Mouse (Mus musculus): ENCODE measurements around the gene Dnaaf1. TPM values are rescaled to one million over a fixed set of nuclear protein-coding genes. Genes with fewer than 3 reads are reported as not detected.

Gene Dnaaf1
- polyA plus RNA-seq, 1 experiment from 2014 or later: 0.39 TPM

DNA sequence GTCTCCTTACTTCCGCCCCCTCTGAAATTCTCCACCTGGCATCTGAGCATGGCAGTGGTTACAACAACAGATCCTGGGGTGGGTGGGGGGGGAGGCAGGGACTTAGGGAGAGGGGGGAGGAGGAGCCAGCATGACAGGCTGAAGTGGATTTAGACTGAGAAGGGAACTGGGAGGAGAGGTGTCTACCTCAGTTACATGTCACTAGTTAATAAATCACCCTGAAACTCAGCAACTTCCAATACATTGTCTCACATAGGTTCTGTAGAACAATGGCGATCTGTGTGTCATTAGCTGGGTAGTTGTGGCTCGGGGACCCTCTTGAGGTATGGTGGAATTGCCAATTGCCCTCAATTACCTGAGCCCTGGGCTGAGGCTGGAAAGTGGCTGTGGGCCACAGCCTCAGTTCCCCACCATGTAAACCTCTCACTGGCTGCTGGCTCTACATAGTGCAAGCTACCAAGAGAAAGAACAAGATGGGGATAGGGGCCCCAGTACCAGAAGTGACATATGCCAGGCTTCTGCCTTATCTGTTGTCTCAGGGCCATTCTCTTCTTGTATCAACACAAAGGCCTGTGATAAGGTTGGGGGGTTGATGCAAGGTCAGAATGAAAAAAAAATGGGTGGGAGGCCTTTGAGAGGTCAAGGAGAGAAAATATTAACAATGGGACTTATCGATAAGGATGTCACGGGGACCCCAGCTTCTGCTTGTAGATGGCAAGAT, 5.6 kb downstream of the Dnaaf1 start:
- no peaks in the 10 kb centered on the region for H3K4me1 ChIP-seq (ENCODE audit: control insufficient read depth, insufficient read depth, low read length)
- no peak overlapping the region for H3K27ac ChIP-seq (ENCODE audit: low read depth, low read length)
- H3K36me3 ChIP-seq (ENCODE audit: control insufficient read depth, insufficient read depth, low read length): no peaks in the 10 kb centered on the region
- ATAC-seq: no peak
- no peak overlapping the region for H3K4me2 ChIP-seq (ENCODE audit: low read length)
- no peaks in the 10 kb centered on the region for H3K9me3 ChIP-seq (replicated peaks; ENCODE audit: control insufficient read depth, low read length)
- DNase-seq (ENCODE audit: low spot score): no peak
- H3K9ac ChIP-seq (ENCODE audit: low read length): no peak overlapping the region
- no peak overlapping the region for H3K4me3 ChIP-seq (ENCODE audit: low read depth, low read length)
- H3K27me3 ChIP-seq (replicated peaks; ENCODE audit: control insufficient read depth, insufficient read depth, low read length): 0 out of 2 replicates have a peak, but pooled peaks cover 5% of the 10 kb centered on the region
- 90% methylated on average over 5 of the region's 5 CpGs for WGBS

DNA sequence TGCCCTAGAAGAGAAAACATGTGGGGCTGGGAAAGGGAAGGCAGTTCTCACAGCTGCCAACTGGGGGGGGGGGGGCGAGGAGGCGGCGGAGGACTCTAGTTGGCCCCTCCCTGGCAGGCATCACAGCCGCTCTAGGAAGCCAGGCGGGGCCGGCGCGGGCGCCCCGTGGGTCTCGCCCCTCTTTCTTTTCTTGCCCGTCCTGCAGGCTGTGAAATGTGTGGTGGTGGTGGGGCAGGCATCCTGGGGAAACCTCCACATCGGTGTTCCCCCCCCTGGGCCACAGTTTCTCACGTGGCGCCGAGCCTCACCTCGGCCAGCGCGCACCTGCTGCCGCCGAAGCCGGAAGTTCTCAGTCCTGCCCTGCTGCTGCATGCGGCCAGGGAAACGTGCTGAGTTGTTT, 10.9 kb downstream of the Dnaaf1 start:
- peak overlapping the region; percentile 44 for H3K4me2 ChIP-seq (ENCODE audit: low read length)
- DNase-seq (ENCODE audit: low spot score) (no peak), ATAC-seq (no peak)
- no peaks in the 10 kb centered on the region for H3K36me3 ChIP-seq (ENCODE audit: control insufficient read depth, insufficient read depth, low read length)
- H3K4me3 ChIP-seq (ENCODE audit: low read depth, low read length): peak overlapping the region; percentile 17
- H3K27ac ChIP-seq (ENCODE audit: low read depth, low read length): no peak overlapping the region
- no peaks in the 10 kb centered on the region for H3K9me3 ChIP-seq (replicated peaks; ENCODE audit: control insufficient read depth, low read length)
- no peaks in the 10 kb centered on the region for H3K4me1 ChIP-seq (ENCODE audit: control insufficient read depth, insufficient read depth, low read length)
- H3K27me3 ChIP-seq (replicated peaks; ENCODE audit: control insufficient read depth, insufficient read depth, low read length): no peaks in the 10 kb centered on the region
- WGBS: 17% methylated on average over 21 of the region's 24 CpGs
- H3K9ac ChIP-seq (ENCODE audit: low read length): peak overlapping the region; percentile 45; the same call in 1 of the 2 replicates

GRCm38 (mm10) chr8:119588321-119588720, 13.3 kb downstream of the Dnaaf1 start:
- no peak for ATAC-seq
- H3K4me1 ChIP-seq (ENCODE audit: control insufficient read depth, insufficient read depth, low read length): no peaks in the 10 kb centered on the region
- no peak overlapping the region for H3K4me2 ChIP-seq (ENCODE audit: low read length)
- no peak overlapping the region for H3K4me3 ChIP-seq (ENCODE audit: low read depth, low read length)
- no peaks in the 10 kb centered on the region for H3K9me3 ChIP-seq (replicated peaks; ENCODE audit: control insufficient read depth, low read length)
- H3K27ac ChIP-seq (ENCODE audit: low read depth, low read length): no peak overlapping the region
- no peak for DNase-seq (ENCODE audit: low spot score)
- no peaks in the 10 kb centered on the region for H3K27me3 ChIP-seq (replicated peaks; ENCODE audit: control insufficient read depth, insufficient read depth, low read length)
- no peaks in the 10 kb centered on the region for H3K36me3 ChIP-seq (ENCODE audit: control insufficient read depth, insufficient read depth, low read length)
- 67% methylated on average over 4 of the region's 4 CpGs for WGBS
- no peak overlapping the region for H3K9ac ChIP-seq (ENCODE audit: low read length)

GRCm38 (mm10) chr8:119588844-119589243, 13.8 kb downstream of the Dnaaf1 start:
- no peak overlapping the region for H3K27ac ChIP-seq (ENCODE audit: low read depth, low read length)
- no peak overlapping the region for H3K9ac ChIP-seq (ENCODE audit: low read length)
- WGBS: 35% methylated on average over 10 of the region's 10 CpGs
- H3K36me3 ChIP-seq (ENCODE audit: control insufficient read depth, insufficient read depth, low read length): no peaks in the 10 kb centered on the region
- H3K27me3 ChIP-seq (replicated peaks; ENCODE audit: control insufficient read depth, insufficient read depth, low read length): no peaks in the 10 kb centered on the region
- no peaks in the 10 kb centered on the region for H3K4me1 ChIP-seq (ENCODE audit: control insufficient read depth, insufficient read depth, low read length)
- no peak for DNase-seq (ENCODE audit: low spot score)
- H3K4me2 ChIP-seq (ENCODE audit: low read length): no peak overlapping the region
- no peak for ATAC-seq
- no peak overlapping the region for H3K4me3 ChIP-seq (ENCODE audit: low read depth, low read length)
- no peaks in the 10 kb centered on the region for H3K9me3 ChIP-seq (replicated peaks; ENCODE audit: control insufficient read depth, low read length)

GRCm38 (mm10) chr8:119590348-119590747, 15.3 kb downstream of the Dnaaf1 start:
- DNase-seq (ENCODE audit: low spot score) (no peak), ATAC-seq (no peak)
- Histone ChIP-seq H3K4me2 (ENCODE audit: low read length) (no peak overlapping the region), H3K36me3 (ENCODE audit: control insufficient read depth, insufficient read depth, low read length) (no peaks in the 10 kb centered on the region), H3K27ac (ENCODE audit: low read depth, low read length) (no peak overlapping the region), H3K9ac (ENCODE audit: low read length) (no peak overlapping the region), H3K4me3 (ENCODE audit: low read depth, low read length) (no peak overlapping the region), H3K9me3 (replicated peaks; ENCODE audit: control insufficient read depth, low read length) (no peaks in the 10 kb centered on the region), H3K27me3 (replicated peaks; ENCODE audit: control insufficient read depth, insufficient read depth, low read length) (no peaks in the 10 kb centered on the region), H3K4me1 (ENCODE audit: control insufficient read depth, insufficient read depth, low read length) (no peaks in the 10 kb centered on the region)
- 85% methylated on average over 14 of the region's 14 CpGs for WGBS

- H3K4me1 ChIP-seq (ENCODE audit: control insufficient read depth, insufficient read depth, low read length): no peaks in the 10 kb centered on the region
- H3K4me3 ChIP-seq (ENCODE audit: low read depth, low read length): no peak overlapping the region
- H3K27me3 ChIP-seq (replicated peaks; ENCODE audit: control insufficient read depth, insufficient read depth, low read length): no peaks in the 10 kb centered on the region
- no peaks in the 10 kb centered on the region for H3K9me3 ChIP-seq (replicated peaks; ENCODE audit: control insufficient read depth, low read length)
- 92% methylated on average over 7 of the region's 7 CpGs for WGBS
- ATAC-seq: no peak
- H3K4me2 ChIP-seq (ENCODE audit: low read length): no peak overlapping the region
- no peak overlapping the region for H3K27ac ChIP-seq (ENCODE audit: low read depth, low read length)
- H3K9ac ChIP-seq (ENCODE audit: low read length): no peak overlapping the region
- no peak for DNase-seq (ENCODE audit: low spot score)
- H3K36me3 ChIP-seq (ENCODE audit: control insufficient read depth, insufficient read depth, low read length): 0 out of 2 replicates have a peak, but pooled peaks cover 7% of the 10 kb centered on the region
These were observed 16.4 kb downstream of the Dnaaf1 start for GRCm38 (mm10) chr8:119591456-119591855.

DNA sequence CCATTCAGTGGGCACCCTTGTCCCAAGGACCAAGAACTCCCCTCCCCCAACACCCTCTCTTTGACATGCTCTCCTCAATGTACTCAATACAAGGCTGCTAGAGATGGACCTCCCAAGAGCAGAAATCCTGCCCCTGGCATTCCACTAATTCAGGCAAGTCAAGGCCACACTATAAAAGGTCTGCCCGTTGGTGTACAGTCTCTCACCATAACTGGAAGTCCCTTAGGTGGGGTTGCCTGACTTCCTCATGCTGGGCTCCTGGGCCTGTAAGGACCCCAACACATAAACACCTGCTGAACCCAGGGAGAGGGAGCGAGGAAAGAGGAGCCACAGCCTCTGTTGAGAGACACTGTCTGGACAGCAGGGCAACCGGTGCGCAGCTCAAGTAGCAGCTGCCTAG, 28.7 kb downstream of the Dnaaf1 start:
- WGBS: 90% methylated on average over 4 of the region's 4 CpGs
- H3K9me3 ChIP-seq (replicated peaks; ENCODE audit: control insufficient read depth, low read length): no peaks in the 10 kb centered on the region
- H3K4me1 ChIP-seq (ENCODE audit: control insufficient read depth, insufficient read depth, low read length): peaks cover 8% of the 10 kb centered on the region
- DNase-seq (ENCODE audit: low spot score): no peak
- peak overlapping the region; percentile 92 for H3K4me2 ChIP-seq (ENCODE audit: low read length)
- no peak overlapping the region for H3K27ac ChIP-seq (ENCODE audit: low read depth, low read length)
- no peaks in the 10 kb centered on the region for H3K27me3 ChIP-seq (replicated peaks; ENCODE audit: control insufficient read depth, insufficient read depth, low read length)
- no peak overlapping the region; the same call in 1 of the 2 replicates for H3K9ac ChIP-seq (ENCODE audit: low read length)
- ATAC-seq: no peak
- H3K4me3 ChIP-seq (ENCODE audit: low read depth, low read length): no peak overlapping the region
- H3K36me3 ChIP-seq (ENCODE audit: control insufficient read depth, insufficient read depth, low read length): peaks cover 40% of the 10 kb centered on the region

- 40% methylated on average over 12 of the region's 12 CpGs for WGBS
- H3K9me3 ChIP-seq (replicated peaks; ENCODE audit: control insufficient read depth, low read length): no peaks in the 10 kb centered on the region
- peaks cover 34% of the 10 kb centered on the region for H3K36me3 ChIP-seq (ENCODE audit: control insufficient read depth, insufficient read depth, low read length)
- DNase-seq (ENCODE audit: low spot score) (no peak), ATAC-seq (peak; percentile 34; the same call in 1 of the 2 replicates)
- H3K4me1 ChIP-seq (ENCODE audit: control insufficient read depth, insufficient read depth, low read length): peaks cover 8% of the 10 kb centered on the region
- H3K27me3 ChIP-seq (replicated peaks; ENCODE audit: control insufficient read depth, insufficient read depth, low read length): no peaks in the 10 kb centered on the region
- H3K4me3 ChIP-seq (ENCODE audit: low read depth, low read length): peak overlapping the region; percentile 77
- peak overlapping the region; percentile 92 for H3K4me2 ChIP-seq (ENCODE audit: low read length)
- H3K9ac ChIP-seq (ENCODE audit: low read length): peak overlapping the region; percentile 84
- H3K27ac ChIP-seq (ENCODE audit: low read depth, low read length): no peak overlapping the region
These were observed 29.4 kb downstream of the Dnaaf1 start for GRCm38 (mm10) chr8:119604398-119604803.

GRCm38 (mm10) chr8:119604996-119605395, 30.0 kb downstream of the Dnaaf1 start, which contains the start of gene Taf1c:
Taf1c (minus strand) TSS chr8:119605222.
- Histone ChIP-seq H3K27me3 (replicated peaks; ENCODE audit: control insufficient read depth, insufficient read depth, low read length) (no peaks in the 10 kb centered on the region), H3K27ac (ENCODE audit: low read depth, low read length) (no peak within 1 kb of the TSS), H3K9ac (ENCODE audit: low read length) (peak within 1 kb of the TSS; percentile 84), H3K4me2 (ENCODE audit: low read length) (peak within 1 kb of the TSS; percentile 92), H3K36me3 (ENCODE audit: control insufficient read depth, insufficient read depth, low read length) (peaks cover 29% of the 10 kb centered on the region), H3K9me3 (replicated peaks; ENCODE audit: control insufficient read depth, low read length) (no peaks in the 10 kb centered on the region), H3K4me3 (ENCODE audit: low read depth, low read length) (peak within 1 kb of the TSS; percentile 77), H3K4me1 (ENCODE audit: control insufficient read depth, insufficient read depth, low read length) (peaks cover 8% of the 10 kb centered on the region)
- DNase-seq (ENCODE audit: low spot score) (peak; percentile 97), ATAC-seq (peak; percentile 87)
- under 1% methylated on average over 23 of the region's 23 CpGs for WGBS

All from forebrain, embryonic 14.5 days (tissue).